Mouse (Mus musculus): ENCODE data around the gene Asf1b.
A peak's percentile ranks its signal among the peaks of the same experiment; 100 is the strongest.
"Not testable (repeated sequence)": the region's sequence is repeated elsewhere in the genome, so short reads cannot be mapped to it uniquely, and the experiment has no call there.

Gene Asf1b

GRCm38 (mm10) chr8:83964015-83964765 is 8.9 kb downstream of the Asf1b start:
- no peak for DNase-seq

GRCm38 (mm10) chr8:83967701-83968100 is 12.4 kb downstream of the Asf1b start:
- DNase-seq: no peak

- no peak for DNase-seq
Observed at GRCm38 (mm10) chr8:83971121-83971520, 15.8 kb downstream of the Asf1b start.

- no peak for DNase-seq
Observed at GRCm38 (mm10) chr8:83971661-83972060, 16.4 kb downstream of the Asf1b start.

GRCm38 (mm10) chr8:83972150-83973120 is 17.1 kb downstream of the Asf1b start, which contains the start of gene Prkaca:
Gene Prkaca (plus strand): TSS chr8:83972993.
- DNase-seq: peak; percentile 100

- peak; percentile 63 for DNase-seq
Observed at GRCm38 (mm10) chr8:83973161-83974031, 18.1 kb downstream of the Asf1b start.

GRCm38 (mm10) chr8:83974521-83974920 is 19.2 kb downstream of the Asf1b start:
- DNase-seq: no peak

- DNase-seq: no peak
Observed at GRCm38 (mm10) chr8:83976101-83976630, 20.9 kb downstream of the Asf1b start.

- DNase-seq: no peak
Observed at GRCm38 (mm10) chr8:83976779-83977350, 21.6 kb downstream of the Asf1b start.

GRCm38 (mm10) chr8:83977646-83978045 is 22.3 kb downstream of the Asf1b start:
- no peak for DNase-seq

GRCm38 (mm10) chr8:83978200-83978599 is 22.9 kb downstream of the Asf1b start:
- DNase-seq: no peak

GRCm38 (mm10) chr8:83980250-83980649 is 24.9 kb downstream of the Asf1b start:
- DNase-seq: no peak

- DNase-seq: no peak
Observed at GRCm38 (mm10) chr8:83980845-83981244, 25.5 kb downstream of the Asf1b start.

GRCm38 (mm10) chr8:83981533-83981932 is 26.2 kb downstream of the Asf1b start:
- no peak for DNase-seq

- no peak for DNase-seq
Observed at GRCm38 (mm10) chr8:83982449-83982848, 27.1 kb downstream of the Asf1b start.

- DNase-seq: not testable (repeated sequence)
Observed at GRCm38 (mm10) chr8:83983222-83983621, 27.9 kb downstream of the Asf1b start.

GRCm38 (mm10) chr8:83989243-83989642 is 33.9 kb downstream of the Asf1b start:
- DNase-seq: no peak

GRCm38 (mm10) chr8:83990170-83990569 is 34.9 kb downstream of the Asf1b start:
- DNase-seq: no peak

- DNase-seq: no peak
Observed at GRCm38 (mm10) chr8:83992488-83992887, 37.2 kb downstream of the Asf1b start.

- no peak for DNase-seq
Observed at GRCm38 (mm10) chr8:83994030-83994429, 38.7 kb downstream of the Asf1b start.

- peak; percentile 20 for DNase-seq
Observed at GRCm38 (mm10) chr8:83995973-83996372, 40.7 kb downstream of the Asf1b start.

Measured in retina, postnatal 1 day (tissue).